Mouse (Mus musculus): ENCODE measurements around the gene Vps54.

DNA sequence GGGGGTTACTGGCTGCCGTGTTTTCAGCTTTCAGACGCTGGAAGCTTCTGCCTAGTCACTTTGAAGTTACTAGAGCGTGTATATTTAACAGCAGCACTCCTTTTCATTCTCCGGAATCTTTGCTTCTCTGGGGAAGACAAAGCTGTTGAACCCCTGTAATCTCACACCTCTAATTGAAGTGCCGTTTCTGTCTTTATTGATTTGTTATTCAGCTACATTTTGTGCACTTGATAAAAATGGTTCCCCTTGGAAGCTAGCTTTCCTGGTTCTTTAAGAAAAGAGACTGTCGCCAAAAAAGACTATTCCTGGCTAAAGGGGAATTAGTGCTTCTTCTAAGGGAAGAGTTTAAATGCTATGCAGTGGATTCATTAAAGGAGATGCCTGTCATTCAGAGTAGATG, 70.4 kb downstream of the Vps54 start:
- TF ChIP-seq POLR2A (IDR thresholded peaks at IDR 0.05; ENCODE audit: control insufficient read depth in 1 of 2, insufficient read depth in 1 of 2, low read depth in 1 of 2, low read length in 2 of 2, poor library complexity in 1 of 2) (no peak), MAZ (IDR thresholded peaks at IDR 0.05; ENCODE audit: low read depth, low read length) (no peak), CTCF (IDR thresholded peaks at IDR 0.05 in 2 of 3, conservative IDR thresholded peaks at IDR 0.05 in 1 of 3; ENCODE audit: control insufficient read depth in 1 of 3, insufficient read depth in 1 of 3, low read depth in 2 of 3, low read length in 3 of 3, poor library complexity in 1 of 3, severe bottlenecking in 1 of 3) (no peak), TBP (IDR thresholded peaks at IDR 0.05; ENCODE audit: low read depth, low read length) (no peak), CHD1 (IDR thresholded peaks at IDR 0.05; ENCODE audit: low read depth, low read length) (no peak), EP300 (IDR thresholded peaks at IDR 0.05; ENCODE audit: low read depth in 1 of 2, low read length in 2 of 2) (no peak), RAD21 (IDR thresholded peaks at IDR 0.05; ENCODE audit: low read depth, low read length) (no peak), MAFK (IDR thresholded peaks at IDR 0.05; ENCODE audit: borderline replicate concordance, low read depth, low read length) (no peak)

All from MEL (cell line).